In the genomic region with DNA sequence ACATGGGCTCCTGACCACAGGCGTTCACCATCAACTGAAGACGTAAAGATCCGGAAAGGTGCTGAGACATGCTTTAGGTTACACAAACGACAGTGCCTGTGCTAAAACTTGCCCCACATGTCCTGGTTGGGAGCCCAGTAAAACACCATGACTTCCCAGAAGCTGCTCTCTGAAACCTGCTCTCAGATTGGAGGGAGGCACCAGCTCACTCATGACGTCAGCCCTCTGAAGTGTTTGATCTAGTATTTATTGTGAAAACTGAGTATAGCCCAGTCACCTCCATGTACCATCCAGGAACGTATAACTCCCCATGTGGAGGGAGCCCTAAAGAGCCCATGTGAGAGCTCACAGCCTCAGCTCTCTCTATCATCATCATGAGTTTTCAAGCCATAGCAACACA, we compare ENCODE assay signal across 33 mouse cellular contexts. TPM values are rescaled to one million over a fixed set of nuclear protein-coding genes. Genes with fewer than 3 reads are reported as not detected.
"Had no signal": no experiment of that assay in that cellular context is flagged by ENCODE, and none has a peak within 500 bp of the region (broad histone marks: within the 10 kb centered on the region; RNA-seq: fewer than 3 reads in every experiment).

No protein-coding gene starts in this region.

- ATAC-seq: intestine, embryonic 15.5 days; midbrain, embryonic 13.5 days; midbrain, embryonic 16.5 days had no signal

- H3K4me1 ChIP-seq: liver, embryonic 13.5 days; megakaryocyte, embryonic 14.5 days; midbrain, embryonic 10.5 days; midbrain, embryonic 13.5 days; neural tube, embryonic 13.5 days had no signal

- H3K4me3 ChIP-seq: intestine, embryonic 15.5 days; layer of hippocampus, adult 2 months; left cerebral cortex, adult 2 months; liver, embryonic 13.5 days; megakaryocyte, embryonic 14.5 days; midbrain, embryonic 10.5 days; midbrain, embryonic 13.5 days; myocyte; neural tube, embryonic 13.5 days had no signal

- H3K27ac ChIP-seq: intestine, embryonic 15.5 days; kidney, postnatal 0 days; layer of hippocampus, adult 2 months; left cerebral cortex, adult 2 months; liver, embryonic 13.5 days; midbrain, embryonic 10.5 days; midbrain, embryonic 13.5 days; neural tube, embryonic 13.5 days had no signal

- H3K36me3 ChIP-seq: intestine, embryonic 15.5 days; liver, embryonic 13.5 days; midbrain, embryonic 10.5 days; midbrain, embryonic 13.5 days; neural tube, embryonic 13.5 days had no signal

- H3K9ac ChIP-seq: intestine, embryonic 15.5 days; liver, embryonic 13.5 days; lung, embryonic 14.5 days; midbrain, embryonic 13.5 days; neural tube, embryonic 13.5 days had no signal

- DNase-seq: kidney, adult 11 months; kidney, postnatal 25 days; layer of hippocampus, adult 9-11 months; layer of hippocampus, postnatal 36 days; liver, embryonic 13.5 days; lung, embryonic 14.5 days; lung, postnatal 10 days; lung, postnatal 36 days; retina, postnatal 1 day; right cerebral cortex, postnatal 4 days; thymus, postnatal 25 days had no signal

- H3K9me3 ChIP-seq: intestine, embryonic 15.5 days; liver, embryonic 13.5 days; megakaryocyte, embryonic 14.5 days; midbrain, embryonic 10.5 days; midbrain, embryonic 13.5 days; neural tube, embryonic 13.5 days had no signal

- H3K4me2 ChIP-seq: intestine, embryonic 15.5 days; liver, embryonic 13.5 days; lung, embryonic 14.5 days; midbrain, embryonic 13.5 days; neural tube, embryonic 13.5 days had no signal

- H3K27me3 ChIP-seq: intestine, embryonic 15.5 days; midbrain, embryonic 13.5 days; neural tube, embryonic 13.5 days had no signal

RNA-seq across cellular contexts. Expression of gene Gm37419, which starts 9.6 kb away (rescaled TPM):
- total RNA-seq: layer of hippocampus, adult 2 months; layer of hippocampus, postnatal 36 days; left cerebral cortex, adult 2 months; left cerebral cortex, postnatal 10 days; left cerebral cortex, postnatal 36 days; liver, adult 2 months; monocyte, adult 5-6 weeks; neutrophil, adult 5-6 weeks had no signal
- polyA plus RNA-seq: intestine, embryonic 15.5 days; kidney, embryonic 14.5 days; kidney, postnatal 0 days; large intestine, adult 2 months; limb, embryonic 11.5 days; limb, embryonic 14.5 days; liver, adult 2 months; liver, embryonic 13.5 days; liver, embryonic 16.5 days; lung, embryonic 14.5 days; midbrain, embryonic 10.5 days; midbrain, embryonic 13.5 days; midbrain, embryonic 16.5 days; myocyte; neural tube, embryonic 13.5 days; stomach, embryonic 14.5 days; thymus, postnatal 0 days had no signal
